Mouse (Mus musculus): ENCODE results near the gene Vmn1r14. TPM values are rescaled to one million over a fixed set of nuclear protein-coding genes. Genes with fewer than 3 reads are reported as not detected.
"Not testable (repeated sequence)": the region's sequence is repeated elsewhere in the genome, so short reads cannot be mapped to it uniquely, and the experiment has no call there.

Vmn1r14 gene
- polyA plus RNA-seq (2015; fragmentation: Nextera tagmentation; extraction: Ambion mirVana) = not detected in 2 replicates

- Histone ChIP-seq H3K4me1 (no peaks in the 10 kb centered on the region), H3K4me2 (no peak within 1 kb of the TSS), H3K9me3 (replicated peaks) (no peaks in the 10 kb centered on the region), H3K36me3 (no peaks in the 10 kb centered on the region), H3K4me3 (replicated peaks) (no peak within 1 kb of the TSS), H3K27me3 (no peaks in the 10 kb centered on the region), H3K27ac (no peak within 1 kb of the TSS), H3K9ac (no peak within 1 kb of the TSS)
- WGBS = 87% methylated on average over 3 of the region's 3 CpGs
- no peak for ATAC-seq (replicated peaks; ENCODE audit: low FRiP score)
Measured at GRCm38 (mm10) chr6:57231386-57231785, at the start of gene Vmn1r14. Gene Vmn1r14, plus strand, starts transcription at chr6:57231686.

GRCm38 (mm10) chr6:57190016-57190415 is 41.5 kb upstream of the Vmn1r14 start:
- H3K9ac ChIP-seq; H3K4me2 ChIP-seq; H3K4me1 ChIP-seq; H3K27me3 ChIP-seq; H3K9me3 ChIP-seq (replicated peaks); H3K4me3 ChIP-seq (replicated peaks); H3K36me3 ChIP-seq; ATAC-seq (replicated peaks; ENCODE audit: low FRiP score): not testable (repeated sequence)
- 45% methylated on average over 3 of the region's 3 CpGs for WGBS
- peak overlapping the region; percentile 76 for H3K27ac ChIP-seq

GRCm38 (mm10) chr6:57202990-57203389 is 28.5 kb upstream of the Vmn1r14 start, which contains the start of gene Vmn1r13:
Gene Vmn1r13, plus strand, starts transcription at chr6:57203290.
- not testable (repeated sequence) for H3K4me2 ChIP-seq; H3K4me3 ChIP-seq (replicated peaks); H3K36me3 ChIP-seq; H3K27me3 ChIP-seq; H3K27ac ChIP-seq; H3K9ac ChIP-seq; ATAC-seq (replicated peaks; ENCODE audit: low FRiP score); H3K4me1 ChIP-seq; H3K9me3 ChIP-seq (replicated peaks)
- 86% methylated on average over 1 of the region's 1 CpGs for WGBS

- Histone ChIP-seq H3K4me1 (no peaks in the 10 kb centered on the region), H3K4me2 (no peak within 1 kb of the TSS), H3K27me3 (no peaks in the 10 kb centered on the region), H3K9me3 (replicated peaks) (no peaks in the 10 kb centered on the region), H3K9ac (no peak within 1 kb of the TSS), H3K27ac (no peak within 1 kb of the TSS), H3K4me3 (replicated peaks) (no peak within 1 kb of the TSS), H3K36me3 (no peaks in the 10 kb centered on the region)
- ATAC-seq (replicated peaks; ENCODE audit: low FRiP score) = no peak
- WGBS = 74% methylated on average over 1 of the region's 1 CpGs
Measured at GRCm38 (mm10) chr6:57257652-57258051, 26.2 kb downstream of the Vmn1r14 start, which contains the start of gene Vmn1r15. Gene Vmn1r15, plus strand, starts transcription at chr6:57257952.

- no peak overlapping the region for H3K27ac ChIP-seq
- no peaks in the 10 kb centered on the region for H3K27me3 ChIP-seq
- WGBS = 79% methylated on average over 2 of the region's 2 CpGs
- H3K9me3 ChIP-seq (replicated peaks) = no peaks in the 10 kb centered on the region
- H3K4me2 ChIP-seq = no peak overlapping the region
- H3K4me1 ChIP-seq = no peaks in the 10 kb centered on the region
- H3K4me3 ChIP-seq (replicated peaks) = no peak overlapping the region
- no peak for ATAC-seq (replicated peaks; ENCODE audit: low FRiP score)
- no peak overlapping the region for H3K9ac ChIP-seq
- no peaks in the 10 kb centered on the region for H3K36me3 ChIP-seq
Measured at GRCm38 (mm10) chr6:57260990-57261389, 29.5 kb downstream of the Vmn1r14 start.

GRCm38 (mm10) chr6:57271881-57272280 is 40.4 kb downstream of the Vmn1r14 start:
- H3K4me1 ChIP-seq = no peaks in the 10 kb centered on the region
- ATAC-seq (replicated peaks; ENCODE audit: low FRiP score) = no peak
- no peak overlapping the region for H3K4me2 ChIP-seq

GRCm38 (mm10) chr6:57272517-57272916 is 41.0 kb downstream of the Vmn1r14 start:
- no peak overlapping the region for H3K4me2 ChIP-seq
- no peaks in the 10 kb centered on the region for H3K27me3 ChIP-seq
- no peaks in the 10 kb centered on the region for H3K4me1 ChIP-seq
- no peak for ATAC-seq (replicated peaks; ENCODE audit: low FRiP score)
- no peak overlapping the region for H3K4me3 ChIP-seq (replicated peaks)
- H3K27ac ChIP-seq = no peak overlapping the region
- no peaks in the 10 kb centered on the region for H3K36me3 ChIP-seq
- H3K9me3 ChIP-seq (replicated peaks) = no peaks in the 10 kb centered on the region
- no peak overlapping the region for H3K9ac ChIP-seq

More at GRCm38 (mm10) chr6:57271881-57272280, 40.4 kb downstream of the Vmn1r14 start:
- WGBS = 82% methylated on average over 3 of the region's 3 CpGs
- no peaks in the 10 kb centered on the region for H3K27me3 ChIP-seq
- no peaks in the 10 kb centered on the region for H3K36me3 ChIP-seq
- H3K27ac ChIP-seq = no peak overlapping the region
- H3K9ac ChIP-seq = no peak overlapping the region
- H3K4me3 ChIP-seq (replicated peaks) = no peak overlapping the region
- no peaks in the 10 kb centered on the region for H3K9me3 ChIP-seq (replicated peaks)

GRCm38 (mm10) chr6:57278952-57279351 is 47.5 kb downstream of the Vmn1r14 start:
- ATAC-seq (replicated peaks; ENCODE audit: low FRiP score) = no peak
- Histone ChIP-seq H3K4me3 (replicated peaks) (no peak overlapping the region), H3K36me3 (no peaks in the 10 kb centered on the region), H3K27ac (no peak overlapping the region), H3K4me2 (no peak overlapping the region), H3K9ac (no peak overlapping the region), H3K9me3 (replicated peaks) (no peaks in the 10 kb centered on the region), H3K27me3 (no peaks in the 10 kb centered on the region), H3K4me1 (no peaks in the 10 kb centered on the region)

Other genes with a start within 250 kb of the Vmn1r14 start
- not detected in 2 replicates for gene Vmn1r6, start 234.4 kb upstream of the Vmn1r14 start, polyA plus RNA-seq (2015; fragmentation: Nextera tagmentation; extraction: Ambion mirVana)
- gene Vmn1r7, start 206.4 kb upstream of the Vmn1r14 start, polyA plus RNA-seq (2015; fragmentation: Nextera tagmentation; extraction: Ambion mirVana) = not detected in 2 replicates
- not detected in 2 replicates for gene Vmn1r8, start 199.4 kb upstream of the Vmn1r14 start, polyA plus RNA-seq (2015; fragmentation: Nextera tagmentation; extraction: Ambion mirVana)
- gene Vmn1r9, start 164.9 kb upstream of the Vmn1r14 start, polyA plus RNA-seq (2015; fragmentation: Nextera tagmentation; extraction: Ambion mirVana) = not detected in 2 replicates
- not detected in 2 replicates for gene Vmn1r10, start 122.2 kb upstream of the Vmn1r14 start, polyA plus RNA-seq (2015; fragmentation: Nextera tagmentation; extraction: Ambion mirVana)
- not detected in 2 replicates for gene Vmn1r11, start 98.2 kb upstream of the Vmn1r14 start, polyA plus RNA-seq (2015; fragmentation: Nextera tagmentation; extraction: Ambion mirVana)
- gene Vmn1r12, start 74.8 kb upstream of the Vmn1r14 start, polyA plus RNA-seq (2015; fragmentation: Nextera tagmentation; extraction: Ambion mirVana) = not detected in 2 replicates
- gene Vmn1r13, start 28.4 kb upstream of the Vmn1r14 start, polyA plus RNA-seq (2015; fragmentation: Nextera tagmentation; extraction: Ambion mirVana) = not detected in 2 replicates
- gene Vmn1r15, start 26.3 kb downstream of the Vmn1r14 start, polyA plus RNA-seq (2015; fragmentation: Nextera tagmentation; extraction: Ambion mirVana) = not detected in 2 replicates
- not detected in 2 replicates for gene Vmn1r16, start 97.8 kb downstream of the Vmn1r14 start, polyA plus RNA-seq (2015; fragmentation: Nextera tagmentation; extraction: Ambion mirVana)
- not detected in 2 replicates for gene Vmn1r17, start 132.0 kb downstream of the Vmn1r14 start, polyA plus RNA-seq (2015; fragmentation: Nextera tagmentation; extraction: Ambion mirVana)
- gene Vmn1r18, start 164.1 kb downstream of the Vmn1r14 start, polyA plus RNA-seq (2015; fragmentation: Nextera tagmentation; extraction: Ambion mirVana) = not detected in 2 replicates
- not detected in 2 replicates for gene Vmn1r19, start 172.1 kb downstream of the Vmn1r14 start, polyA plus RNA-seq (2015; fragmentation: Nextera tagmentation; extraction: Ambion mirVana)
- not detected in 2 replicates for gene Vmn1r20, start 197.2 kb downstream of the Vmn1r14 start, polyA plus RNA-seq (2015; fragmentation: Nextera tagmentation; extraction: Ambion mirVana)